In the genomic region with DNA sequence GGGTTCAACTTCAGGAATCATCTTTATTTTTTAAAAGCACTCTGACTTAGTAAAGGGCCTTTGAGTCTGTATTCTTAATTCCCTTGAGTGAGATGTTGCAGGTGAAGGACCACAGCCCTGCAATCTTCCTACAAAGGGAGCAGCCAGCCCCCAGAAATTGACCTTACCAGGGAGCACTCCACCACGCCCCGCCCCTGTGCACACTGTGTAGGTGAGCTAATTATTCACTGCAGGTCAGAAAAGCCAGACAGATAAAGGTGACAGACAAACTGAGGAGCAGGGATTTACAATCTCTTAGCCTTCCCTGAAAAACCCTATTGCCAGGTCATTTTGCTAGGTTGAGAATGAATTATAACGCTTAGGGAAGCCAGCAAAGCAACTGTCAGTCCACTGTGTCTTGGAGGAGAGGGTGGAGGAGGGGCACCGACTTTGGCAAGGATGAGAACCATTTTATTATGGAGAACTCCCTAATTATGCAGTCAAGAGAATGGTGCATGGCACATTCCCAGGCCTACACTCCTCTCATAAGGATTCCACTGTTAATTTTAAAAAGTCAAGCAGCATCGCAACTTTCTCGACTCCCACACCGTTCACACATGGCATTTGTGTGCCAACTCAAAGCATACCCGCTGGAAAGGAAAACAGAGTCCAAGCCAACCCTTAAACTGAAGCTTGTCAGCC, we compare ENCODE assay signal across 16 mouse cellular contexts. TPM values are rescaled to one million over a fixed set of nuclear protein-coding genes. Genes with fewer than 3 reads are reported as not detected.
DNase-seq lines count a peak whose midpoint lies in the region; ATAC-seq and TF ChIP-seq lines count a peak whose summit lies in the region.
"Had no signal": no experiment of that assay in that cellular context is flagged by ENCODE, and none has a peak within 500 bp of the region (broad histone marks: within the 10 kb centered on the region; RNA-seq: fewer than 3 reads in every experiment).

No protein-coding gene starts in this region.

- H3K4me2 ChIP-seq in midbrain, postnatal 0 days (ENCODE audit: low read depth, low read length, poor library complexity, severe bottlenecking), result no peak overlapping the region
- H3K4me2 ChIP-seq in midbrain, embryonic 14.5 days (ENCODE audit: low read length), result no peak overlapping the region
- H3K4me2 ChIP-seq: heart, embryonic 13.5 days; stomach, embryonic 15.5 days had no signal

- TF ChIP-seq CTCF in midbrain, postnatal 0 days (IDR thresholded peaks at IDR 0.05), result no peak

- no peak overlapping the region for H3K27ac ChIP-seq in midbrain, postnatal 0 days (ENCODE audit: low read depth, low read length)
- H3K27ac ChIP-seq in midbrain, embryonic 14.5 days (replicated peaks; ENCODE audit: low read depth, low read length), result no peak overlapping the region; the same call in 1 of the 2 replicates
- H3K27ac ChIP-seq: heart, embryonic 13.5 days; left cerebral cortex, adult 2 months; macrophage; stomach, embryonic 15.5 days had no signal

- H3K36me3 ChIP-seq in midbrain, postnatal 0 days (ENCODE audit: insufficient read depth, low read length), result no peaks in the 10 kb centered on the region
- H3K36me3 ChIP-seq in midbrain, embryonic 14.5 days (ENCODE audit: control insufficient read depth, insufficient read depth, low read length), result no peaks in the 10 kb centered on the region
- H3K36me3 ChIP-seq: heart, embryonic 13.5 days; stomach, embryonic 15.5 days had no signal

- no peaks in the 10 kb centered on the region for H3K9me3 ChIP-seq in midbrain, postnatal 0 days (ENCODE audit: low read length)
- no peaks in the 10 kb centered on the region for H3K9me3 ChIP-seq in midbrain, embryonic 14.5 days (ENCODE audit: control insufficient read depth, low read length)
- H3K9me3 ChIP-seq: heart, embryonic 13.5 days; stomach, embryonic 15.5 days had no signal

- no peak overlapping the region for H3K4me3 ChIP-seq in midbrain, postnatal 0 days (ENCODE audit: low read depth, low read length)
- H3K4me3 ChIP-seq in midbrain, embryonic 14.5 days (replicated peaks; ENCODE audit: low read depth, low read length), result no peak overlapping the region
- H3K4me3 ChIP-seq: heart, embryonic 13.5 days; left cerebral cortex, adult 2 months; stomach, embryonic 15.5 days had no signal

- 79% methylated on average over 8 of the region's 8 CpGs for WGBS in midbrain, postnatal 0 days
- 86% methylated on average over 8 of the region's 8 CpGs for WGBS in midbrain, embryonic 14.5 days

- H3K9ac ChIP-seq in midbrain, postnatal 0 days (replicated peaks; ENCODE audit: low read length, poor library complexity, severe bottlenecking), result no peak overlapping the region
- no peak overlapping the region for H3K9ac ChIP-seq in midbrain, embryonic 14.5 days (replicated peaks; ENCODE audit: low read length)
- H3K9ac ChIP-seq: heart, embryonic 13.5 days; stomach, embryonic 15.5 days had no signal

- ATAC-seq in midbrain, postnatal 0 days (ENCODE audit: low FRiP score), result peak; percentile 44; the same call in 1 of the 2 replicates
- no peak for ATAC-seq in midbrain, embryonic 14.5 days (ENCODE audit: low FRiP score, low TSS enrichment)
- ATAC-seq in monocyte, adult 5-6 weeks (replicated peaks; ENCODE audit: insufficient number of reproducible peaks, low FRiP score, low TSS enrichment, poor library complexity, severe bottlenecking), result no peak

- DNase-seq in layer of hippocampus, adult 18-20 months (ENCODE audit: low spot score in 2 of 2), result peak; percentile 55 to 73
- no peak for DNase-seq in layer of hippocampus, postnatal 25 days (ENCODE audit: extremely low spot score in 1 of 2, low spot score in 1 of 2)
- peak; percentile 44 for DNase-seq in midbrain, postnatal 0 days (ENCODE audit: low spot score)
- no peak for DNase-seq in midbrain, embryonic 14.5 days
- peak; percentile 70 for DNase-seq in layer of hippocampus, adult 9-11 months
- peak; percentile 52 for DNase-seq in yolk sac, embryonic 10.5 days (ENCODE audit: low spot score)
- DNase-seq: cerebellum, adult 9-11 months; kidney, adult 11 months; retina, postnatal 1 day had no signal

- H3K4me1 ChIP-seq in midbrain, postnatal 0 days (ENCODE audit: insufficient read depth, low read length), result no peaks in the 10 kb centered on the region
- no peaks in the 10 kb centered on the region for H3K4me1 ChIP-seq in midbrain, embryonic 14.5 days (ENCODE audit: control insufficient read depth, insufficient read depth, low read length)
- H3K4me1 ChIP-seq: heart, embryonic 13.5 days; stomach, embryonic 15.5 days had no signal

- no peaks in the 10 kb centered on the region for H3K27me3 ChIP-seq in midbrain, postnatal 0 days (ENCODE audit: insufficient read depth, low read length)
- H3K27me3 ChIP-seq in midbrain, embryonic 14.5 days (ENCODE audit: control insufficient read depth, insufficient read depth, low read length), result no peaks in the 10 kb centered on the region
- H3K27me3 ChIP-seq: heart, embryonic 13.5 days; stomach, embryonic 15.5 days had no signal

RNA-seq across cellular contexts. Expression of a gene that starts 21.4 kb away (rescaled TPM):
- total RNA-seq in layer of hippocampus, adult 18-20 months (2021), result under 1 TPM in 1 of 2 experiments, not detected in 1; 0.53 TPM
- total RNA-seq in layer of hippocampus, postnatal 25 days (2021), result under 1 TPM in 1 of 2 experiments, not detected in 1; 0.37 TPM
- total RNA-seq in midbrain, postnatal 0 days (2014; rRNA removed), result 0.38 and 0.93 TPM in 2 replicates
- 0.32 and 0.37 TPM in 2 replicates for polyA plus RNA-seq in midbrain, postnatal 0 days (2015; fragmentation: Nextera tagmentation; extraction: Ambion mirVana)
- 0.35 and 0.50 TPM in 2 replicates for polyA plus RNA-seq in midbrain, embryonic 14.5 days (2014; fragmentation: Nextera tagmentation; extraction: Ambion mirVana)
- not detected in 3 replicates for total RNA-seq in monocyte, adult 5-6 weeks (2017)
- total RNA-seq: gastrocnemius, adult 18-20 months had no signal
- polyA plus RNA-seq: embryonic facial prominence, embryonic 11.5 days; heart, embryonic 13.5 days; macrophage had no signal

RNA-seq across cellular contexts. Expression of a gene that starts 51.2 kb away (rescaled TPM):
- total RNA-seq in layer of hippocampus, adult 18-20 months (2021), result 1 to 10 TPM; 1.6 to 2.4 TPM
- total RNA-seq in layer of hippocampus, postnatal 25 days (2021), result 1 to 10 TPM; 2.1 to 2.2 TPM
- 7.6 and 8.6 TPM in 2 replicates for total RNA-seq in midbrain, postnatal 0 days (2014; rRNA removed)
- polyA plus RNA-seq in midbrain, postnatal 0 days (2015; fragmentation: Nextera tagmentation; extraction: Ambion mirVana), result 2.4 and 3.6 TPM in 2 replicates
- 9.4 and 11.7 TPM in 2 replicates for polyA plus RNA-seq in midbrain, embryonic 14.5 days (2014; fragmentation: Nextera tagmentation; extraction: Ambion mirVana)
- total RNA-seq in monocyte, adult 5-6 weeks (2017), result 1.3 to 3.2 TPM (median 1.4 TPM) in 3 replicates

RNA-seq across cellular contexts. Expression of a gene that starts 51.3 kb away (rescaled TPM):
- 10 to 100 TPM; 11.6 to 11.8 TPM for total RNA-seq in layer of hippocampus, adult 18-20 months (2021)
- total RNA-seq in layer of hippocampus, postnatal 25 days (2021), result 10 to 100 TPM; 11.6 to 13.5 TPM
- total RNA-seq in midbrain, postnatal 0 days (2014; rRNA removed), result 15.3 and 33.0 TPM in 2 replicates
- polyA plus RNA-seq in midbrain, postnatal 0 days (2015; fragmentation: Nextera tagmentation; extraction: Ambion mirVana), result 44.4 and 44.6 TPM in 2 replicates
- 33.9 and 36.1 TPM in 2 replicates for polyA plus RNA-seq in midbrain, embryonic 14.5 days (2014; fragmentation: Nextera tagmentation; extraction: Ambion mirVana)
- 0.86 to 4.7 TPM in 2 of 3 replicates, not detected in the other for total RNA-seq in monocyte, adult 5-6 weeks (2017)

Comparison
In these comparisons a context has a peak if more than half of its experiments do, and no peak if none do; other contexts are left out.
1. DNase-seq: peak in layer of hippocampus, adult 18-20 months (2 of 2), midbrain, postnatal 0 days (single experiment), layer of hippocampus, adult 9-11 months (single experiment) and yolk sac, embryonic 10.5 days (single experiment); none in layer of hippocampus, postnatal 25 days (0 of 2) and midbrain, embryonic 14.5 days (single experiment).